Mouse (Mus musculus) midbrain, embryonic 15.5 days (tissue): ENCODE results near the gene Tmc2. TPM values are rescaled to one million over a fixed set of nuclear protein-coding genes. Genes with fewer than 3 reads are reported as not detected.
A peak's percentile ranks its signal among the peaks of the same experiment; 100 is the strongest.

Source experiments
- ATAC-seq: fragments of 200-750 bp; cut with Nextera tagmentation; replicated peaks from 2 replicates; pipeline ENCODE4 v1.8.0; 2017; ENCODE audit warnings: moderate TSS enrichment
- H3K27ac ChIP-seq: fragments of 300-500 bp; sonication (generic); 2 replicates; pipeline ENCODE4 v1.5.1; 2015; ENCODE audit warnings: mild to moderate bottlenecking, inconsistent platforms
- H3K27me3 ChIP-seq: fragments of 300-500 bp; sonication (generic); replicated peaks from 2 replicates; pipeline ENCODE4 v1.6.1; 2015; ENCODE audit warnings: inconsistent platforms
- H3K36me3 ChIP-seq: fragments of 300-500 bp; sonication (generic); replicated peaks from 2 replicates; pipeline ENCODE4 v1.6.1; 2015; ENCODE audit warnings: inconsistent platforms
- H3K4me1 ChIP-seq: fragments of 300-500 bp; sonication (generic); 2 replicates; pipeline ENCODE4 v1.6.1; 2015; ENCODE audit warnings: inconsistent platforms
- H3K4me2 ChIP-seq: fragments of 300-500 bp; sonication (generic); 2 replicates; pipeline ENCODE4 v1.6.1; 2015; ENCODE audit warnings: inconsistent platforms, mild to moderate bottlenecking, moderate library complexity
- H3K4me3 ChIP-seq: fragments of 300-500 bp; sonication (generic); 2 replicates; pipeline ENCODE4 v1.5.1; 2015; ENCODE audit warnings: mild to moderate bottlenecking, inconsistent platforms
- H3K9ac ChIP-seq: fragments of 300-500 bp; sonication (generic); 2 replicates; pipeline ENCODE4 v1.6.1; 2015; ENCODE audit warnings: mild to moderate bottlenecking, inconsistent platforms
- H3K9me3 ChIP-seq: fragments of 300-500 bp; sonication (generic); 2 replicates; pipeline ENCODE4 v1.6.1; 2016; ENCODE audit warnings: inconsistent platforms
- WGBS: fragments of 180-500 bp; shearing (Covaris S2); methylation state at CpG from one replicate; pipeline ENCODE4 v1.1.7; 2015; ENCODE audit warnings: mixed read lengths; 5-methylcytosine and 5-hydroxymethylcytosine counted together
- polyA plus RNA-seq: library from polyadenylated mRNA; unstranded; fragments of >200 nt; fragmentation: Nextera tagmentation; extraction: Ambion mirVana; gene quantifications from 2 replicates; pipeline ENCODE4 v1.2.1, GENCODE M21; 2015

The Tmc2 gene
- polyA plus RNA-seq, 1 experiment from 2014 or later = not detected

GRCm38 (mm10) chr2:130262398-130262797, 67.4 kb downstream of the Tmc2 start:
- no peaks in the 10 kb centered on the region for H3K4me1 ChIP-seq
- ATAC-seq = no peak
- H3K4me3 ChIP-seq = no peak overlapping the region
- H3K27me3 ChIP-seq = no peaks in the 10 kb centered on the region
- no peak overlapping the region for H3K27ac ChIP-seq
- H3K4me2 ChIP-seq = no peak overlapping the region
- no peaks in the 10 kb centered on the region for H3K36me3 ChIP-seq
- WGBS = 86% methylated on average over 2 of the region's 2 CpGs
- no peak overlapping the region for H3K9ac ChIP-seq
- H3K9me3 ChIP-seq = no peaks in the 10 kb centered on the region

- no peak overlapping the region for H3K27ac ChIP-seq
- no peaks in the 10 kb centered on the region for H3K36me3 ChIP-seq
- no peak overlapping the region for H3K9ac ChIP-seq
- no peak overlapping the region for H3K4me2 ChIP-seq
- no peaks in the 10 kb centered on the region for H3K9me3 ChIP-seq
- 91% methylated on average over 1 of the region's 1 CpGs for WGBS
- H3K4me1 ChIP-seq = no peaks in the 10 kb centered on the region
- no peaks in the 10 kb centered on the region for H3K27me3 ChIP-seq
- no peak for ATAC-seq
- no peak overlapping the region for H3K4me3 ChIP-seq
Measured at GRCm38 (mm10) chr2:130265520-130265919, 70.5 kb downstream of the Tmc2 start.

- Histone ChIP-seq H3K27me3 (no peaks in the 10 kb centered on the region), H3K27ac (no peak overlapping the region), H3K9ac (no peak overlapping the region), H3K4me2 (no peak overlapping the region), H3K4me1 (peaks cover 3% of the 10 kb centered on the region), H3K4me3 (no peak overlapping the region), H3K36me3 (no peaks in the 10 kb centered on the region), H3K9me3 (no peaks in the 10 kb centered on the region)
- ATAC-seq = no peak
- WGBS = 72% methylated on average over 7 of the region's 7 CpGs
Measured at GRCm38 (mm10) chr2:130268074-130268473, 73.1 kb downstream of the Tmc2 start.

- WGBS = under 1% methylated on average over 14 of the region's 14 CpGs
Measured at GRCm38 (mm10) chr2:130273732-130274131, 78.7 kb downstream of the Tmc2 start.

GRCm38 (mm10) chr2:130274149-130274861, 79.3 kb downstream of the Tmc2 start, which contains the start of gene Nop56:
TSS of gene Nop56 (plus strand) at chr2:130274430.
- Histone ChIP-seq H3K36me3 (peaks cover 35% of the 10 kb centered on the region), H3K4me2 (peak within 1 kb of the TSS; percentile 86), H3K9ac (peak within 1 kb of the TSS; percentile 92), H3K4me3 (peak within 1 kb of the TSS; percentile 96), H3K9me3 (no peaks in the 10 kb centered on the region), H3K4me1 (peaks cover 32% of the 10 kb centered on the region), H3K27me3 (no peaks in the 10 kb centered on the region), H3K27ac (peak within 1 kb of the TSS; percentile 94)
- WGBS = under 1% methylated on average over 65 of the region's 68 CpGs
- ATAC-seq = peak; percentile 97

More at GRCm38 (mm10) chr2:130273732-130274131, 78.7 kb downstream of the Tmc2 start:
- peak overlapping the region; percentile 96 for H3K4me3 ChIP-seq
- peak overlapping the region; percentile 87 for H3K27ac ChIP-seq
- ATAC-seq = peak; percentile 44
- peak overlapping the region; percentile 62 for H3K9ac ChIP-seq
- H3K9me3 ChIP-seq = no peaks in the 10 kb centered on the region
- H3K27me3 ChIP-seq = no peaks in the 10 kb centered on the region
- H3K4me1 ChIP-seq = peaks cover 32% of the 10 kb centered on the region
- peaks cover 32% of the 10 kb centered on the region for H3K36me3 ChIP-seq
- peak overlapping the region; percentile 86 for H3K4me2 ChIP-seq

- Histone ChIP-seq H3K4me2 (peak overlapping the region; percentile 86), H3K9me3 (no peaks in the 10 kb centered on the region), H3K9ac (peak overlapping the region; percentile 92), H3K27ac (peak overlapping the region; percentile 94), H3K4me3 (peak overlapping the region; percentile 96), H3K36me3 (peaks cover 39% of the 10 kb centered on the region), H3K4me1 (peaks cover 32% of the 10 kb centered on the region), H3K27me3 (no peaks in the 10 kb centered on the region)
- under 1% methylated on average over 10 of the region's 10 CpGs for WGBS
- ATAC-seq = peak; percentile 4; the same call in 1 of the 2 replicates
Measured at GRCm38 (mm10) chr2:130274862-130275261, 79.9 kb downstream of the Tmc2 start.

GRCm38 (mm10) chr2:130275649-130276048, 80.7 kb downstream of the Tmc2 start:
- WGBS = 44% methylated on average over 6 of the region's 6 CpGs
- no peak for ATAC-seq
- Histone ChIP-seq H3K4me2 (peak overlapping the region; percentile 86), H3K9ac (no peak overlapping the region), H3K27me3 (no peaks in the 10 kb centered on the region), H3K4me1 (peaks cover 32% of the 10 kb centered on the region), H3K27ac (no peak overlapping the region), H3K36me3 (peaks cover 47% of the 10 kb centered on the region), H3K4me3 (peak overlapping the region; percentile 96), H3K9me3 (no peaks in the 10 kb centered on the region)

- peaks cover 33% of the 10 kb centered on the region for H3K4me1 ChIP-seq
- WGBS = 44% methylated on average over 8 of the region's 8 CpGs
- H3K9ac ChIP-seq = no peak overlapping the region
- H3K36me3 ChIP-seq = peaks cover 55% of the 10 kb centered on the region
- H3K4me3 ChIP-seq = no peak overlapping the region
- H3K27ac ChIP-seq = no peak overlapping the region
- ATAC-seq = no peak
- no peaks in the 10 kb centered on the region for H3K27me3 ChIP-seq
- H3K9me3 ChIP-seq = no peaks in the 10 kb centered on the region
- H3K4me2 ChIP-seq = no peak overlapping the region
Measured at GRCm38 (mm10) chr2:130279600-130280091, 84.7 kb downstream of the Tmc2 start.

- Histone ChIP-seq H3K4me1 (peaks cover 35% of the 10 kb centered on the region), H3K36me3 (peaks cover 55% of the 10 kb centered on the region), H3K9me3 (no peaks in the 10 kb centered on the region), H3K27me3 (no peaks in the 10 kb centered on the region), H3K9ac (no peak overlapping the region), H3K4me2 (no peak overlapping the region), H3K27ac (no peak overlapping the region), H3K4me3 (no peak overlapping the region)
- 66% methylated on average over 7 of the region's 7 CpGs for WGBS
- no peak for ATAC-seq
Measured at GRCm38 (mm10) chr2:130280224-130280623, 85.2 kb downstream of the Tmc2 start.

- Histone ChIP-seq H3K36me3 (peaks cover 50% of the 10 kb centered on the region), H3K9ac (no peak overlapping the region), H3K4me1 (peaks cover 29% of the 10 kb centered on the region), H3K27ac (no peak overlapping the region), H3K4me2 (no peak overlapping the region), H3K9me3 (no peaks in the 10 kb centered on the region), H3K4me3 (no peak overlapping the region), H3K27me3 (no peaks in the 10 kb centered on the region)
- WGBS = 76% methylated on average over 4 of the region's 4 CpGs
- no peak for ATAC-seq
Measured at GRCm38 (mm10) chr2:130280818-130281217, 85.8 kb downstream of the Tmc2 start.

- under 1% methylated on average over 51 of the region's 51 CpGs for WGBS
- Histone ChIP-seq H3K9me3 (no peaks in the 10 kb centered on the region), H3K27ac (peak within 1 kb of the TSS; percentile 74), H3K36me3 (peaks cover 22% of the 10 kb centered on the region), H3K4me3 (peak within 1 kb of the TSS; percentile 83), H3K27me3 (no peaks in the 10 kb centered on the region), H3K4me1 (peaks cover 16% of the 10 kb centered on the region), H3K4me2 (peak within 1 kb of the TSS; percentile 98), H3K9ac (peak within 1 kb of the TSS; percentile 81)
- ATAC-seq = peak; percentile 93
Measured at GRCm38 (mm10) chr2:130283854-130284654, 89.1 kb downstream of the Tmc2 start, which contains the start of gene Idh3b. TSS of gene Idh3b (minus strand) at chr2:130284547.

- no peak overlapping the region for H3K27ac ChIP-seq
- H3K36me3 ChIP-seq = no peaks in the 10 kb centered on the region
- no peaks in the 10 kb centered on the region for H3K9me3 ChIP-seq
- no peaks in the 10 kb centered on the region; the same call in 1 of the 2 replicates for H3K27me3 ChIP-seq
- H3K4me2 ChIP-seq = no peak overlapping the region
- no peak for ATAC-seq
- no peak overlapping the region for H3K9ac ChIP-seq
- peaks cover 20% of the 10 kb centered on the region for H3K4me1 ChIP-seq
- 63% methylated on average over 4 of the region's 4 CpGs for WGBS
- no peak overlapping the region for H3K4me3 ChIP-seq
Measured at GRCm38 (mm10) chr2:130289086-130289485, 94.1 kb downstream of the Tmc2 start.
